Mouse (Mus musculus) hindbrain, embryonic 14.5 days (tissue): Measurements from ENCODE around the gene Tead1. TPM values are rescaled to one million over a fixed set of nuclear protein-coding genes. Genes with fewer than 3 reads are reported as not detected.

Experiments used
- ATAC-seq: fragments of 200-750 bp; cut with Nextera tagmentation; 2 replicates; pipeline ENCODE4 v1.8.0; 2017; ENCODE audit warnings: moderate number of reproducible peaks, mild to moderate bottlenecking, moderate TSS enrichment, moderate library complexity; ENCODE audit not compliant: low FRiP score
- DNase-seq: peaks from one replicate; pipeline ENCODE4 v3.0.0-alpha.2; 2015; ENCODE audit warnings: low spot score
- H3K27ac ChIP-seq: fragments of 300-500 bp; sonication (generic); 2 replicates; pipeline ENCODE4 v1.5.1; 2014; ENCODE audit warnings: mild to moderate bottlenecking, moderate library complexity
- H3K27me3 ChIP-seq: fragments of 300-500 bp; sonication (generic); 2 replicates; pipeline ENCODE4 v1.6.1; 2014; ENCODE audit warnings: mild to moderate bottlenecking, low read length, mixed read lengths; ENCODE audit not compliant: control insufficient read depth, insufficient read depth
- H3K36me3 ChIP-seq: fragments of 300-500 bp; sonication (generic); replicated peaks from 2 replicates; pipeline ENCODE4 v1.6.1; 2014; ENCODE audit not compliant: control insufficient read depth, insufficient read depth
- H3K4me1 ChIP-seq: fragments of 300-500 bp; sonication (generic); replicated peaks from 2 replicates; pipeline ENCODE4 v1.6.1; 2014; ENCODE audit warnings: antibody characterized with exemption, low read length, mixed read lengths; ENCODE audit not compliant: control insufficient read depth, insufficient read depth
- H3K4me2 ChIP-seq: fragments of 300-500 bp; sonication (generic); replicated peaks from 2 replicates; pipeline ENCODE4 v1.6.1; 2014; ENCODE audit warnings: mild to moderate bottlenecking, moderate library complexity
- H3K4me3 ChIP-seq: fragments of 300-500 bp; sonication (generic); replicated peaks from 2 replicates; pipeline ENCODE4 v1.5.1; 2014; ENCODE audit warnings: mild to moderate bottlenecking, low read length
- H3K9ac ChIP-seq: fragments of 300-500 bp; sonication (generic); 2 replicates; pipeline ENCODE4 v1.6.1; 2014
- H3K9me3 ChIP-seq: fragments of 300-500 bp; sonication (generic); 2 replicates; pipeline ENCODE4 v1.6.1; 2016; ENCODE audit warnings: low read length; ENCODE audit not compliant: control insufficient read depth
- WGBS: fragments of 180-500 bp; shearing (Covaris S2); extraction: QIAGEN DNeasy Blood & Tissue Kit; methylation state at CpG from one replicate; pipeline ENCODE4 v1.1.7; 2014; 5-methylcytosine and 5-hydroxymethylcytosine counted together
- polyA plus RNA-seq: library from polyadenylated mRNA; unstranded; fragments of >200 nt; fragmentation: Nextera tagmentation; extraction: Ambion mirVana; gene quantifications from 2 replicates; pipeline ENCODE4 v1.2.1, GENCODE M21; 2014

Gene Tead1
- polyA plus RNA-seq, 1 experiment from 2014 or later, result 16.0 TPM

- no peak overlapping the region for H3K4me2 ChIP-seq
- no peak overlapping the region for H3K4me3 ChIP-seq
- no peak overlapping the region for H3K9ac ChIP-seq
- peaks cover 42% of the 10 kb centered on the region for H3K4me1 ChIP-seq
- no peaks in the 10 kb centered on the region for H3K27me3 ChIP-seq
- ATAC-seq (no peak), DNase-seq (no peak)
- no peaks in the 10 kb centered on the region for H3K36me3 ChIP-seq
- WGBS, result 83% methylated on average over 4 of the region's 4 CpGs
- H3K27ac ChIP-seq, result no peak overlapping the region
- H3K9me3 ChIP-seq, result no peaks in the 10 kb centered on the region
These were observed 110.6 kb downstream of the Tead1 start for GRCm38 (mm10) chr7:112789693-112790092.

DNA sequence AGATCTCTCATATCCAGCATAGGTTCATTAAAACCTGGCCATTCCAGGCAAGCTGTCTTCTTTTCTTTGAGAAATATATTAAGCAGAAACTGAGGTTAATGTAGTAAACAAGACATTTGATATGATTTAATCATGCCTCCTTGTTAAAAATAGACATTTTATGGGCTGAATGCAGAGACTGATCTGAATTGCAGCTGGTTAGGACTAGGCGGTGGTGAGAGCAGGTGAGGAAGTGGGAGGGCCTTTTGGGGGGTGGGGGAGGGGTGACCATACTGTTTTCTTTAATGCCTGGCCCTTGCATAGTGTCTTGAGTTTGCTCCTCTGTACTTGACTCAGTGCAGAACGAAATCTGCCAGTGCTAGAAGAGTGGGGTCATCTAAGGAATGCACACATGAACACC is 111.2 kb downstream of the Tead1 start:
- Histone ChIP-seq H3K4me1 (peaks cover 42% of the 10 kb centered on the region), H3K9me3 (no peaks in the 10 kb centered on the region), H3K27me3 (no peaks in the 10 kb centered on the region), H3K4me3 (no peak overlapping the region), H3K27ac (no peak overlapping the region), H3K4me2 (no peak overlapping the region), H3K9ac (no peak overlapping the region), H3K36me3 (no peaks in the 10 kb centered on the region)
- WGBS, result 77% methylated on average over 2 of the region's 2 CpGs
- no peak for DNase-seq
- no peak for ATAC-seq

- 88% methylated on average over 6 of the region's 6 CpGs for WGBS
- no peak overlapping the region for H3K4me2 ChIP-seq
- ATAC-seq (no peak), DNase-seq (no peak)
- no peak overlapping the region for H3K27ac ChIP-seq
- H3K27me3 ChIP-seq, result no peaks in the 10 kb centered on the region
- H3K36me3 ChIP-seq, result no peaks in the 10 kb centered on the region
- no peak overlapping the region for H3K4me3 ChIP-seq
- H3K4me1 ChIP-seq, result peaks cover 29% of the 10 kb centered on the region
- H3K9me3 ChIP-seq, result no peaks in the 10 kb centered on the region
- no peak overlapping the region for H3K9ac ChIP-seq
These were observed 113.6 kb downstream of the Tead1 start for GRCm38 (mm10) chr7:112792679-112793078.

DNA sequence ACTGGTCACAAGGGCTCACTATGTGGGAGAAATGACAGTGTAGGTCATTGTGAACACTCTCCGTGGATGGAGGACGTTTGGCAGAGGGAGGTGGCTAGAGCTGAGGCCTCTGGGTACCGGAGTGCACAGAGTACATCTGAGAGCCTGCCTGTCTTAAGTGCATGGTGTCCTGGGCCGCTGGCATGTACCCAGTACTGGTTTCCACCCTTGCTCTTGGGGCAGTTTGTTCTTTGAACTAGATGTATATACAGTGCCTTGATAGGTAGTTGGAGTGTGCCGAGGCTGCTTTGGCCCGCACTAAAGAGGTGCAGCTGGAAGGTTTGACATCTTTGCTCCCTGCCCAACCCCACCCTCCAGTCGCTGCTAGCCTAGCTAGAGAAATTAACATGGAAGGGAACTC is 114.8 kb downstream of the Tead1 start:
- Histone ChIP-seq H3K9me3 (no peaks in the 10 kb centered on the region), H3K27me3 (no peaks in the 10 kb centered on the region), H3K4me3 (no peak overlapping the region), H3K27ac (no peak overlapping the region; the same call in 1 of the 2 replicates), H3K36me3 (no peaks in the 10 kb centered on the region), H3K4me2 (no peak overlapping the region), H3K4me1 (peaks cover 22% of the 10 kb centered on the region), H3K9ac (no peak overlapping the region)
- no peak for DNase-seq
- ATAC-seq, result no peak
- WGBS, result 49% methylated on average over 7 of the region's 7 CpGs

GRCm38 (mm10) chr7:112794481-112794880 is 115.4 kb downstream of the Tead1 start:
- ATAC-seq (0 out of 2 replicates have a peak, but pooled peaks have one; percentile 17), DNase-seq (no peak)
- Histone ChIP-seq H3K9me3 (no peaks in the 10 kb centered on the region), H3K4me1 (peaks cover 19% of the 10 kb centered on the region; the same call in 1 of the 2 replicates), H3K36me3 (no peaks in the 10 kb centered on the region), H3K27ac (no peak overlapping the region), H3K4me2 (no peak overlapping the region), H3K4me3 (no peak overlapping the region), H3K9ac (no peak overlapping the region), H3K27me3 (no peaks in the 10 kb centered on the region)
- WGBS, result 15% methylated on average over 2 of the region's 2 CpGs

DNA sequence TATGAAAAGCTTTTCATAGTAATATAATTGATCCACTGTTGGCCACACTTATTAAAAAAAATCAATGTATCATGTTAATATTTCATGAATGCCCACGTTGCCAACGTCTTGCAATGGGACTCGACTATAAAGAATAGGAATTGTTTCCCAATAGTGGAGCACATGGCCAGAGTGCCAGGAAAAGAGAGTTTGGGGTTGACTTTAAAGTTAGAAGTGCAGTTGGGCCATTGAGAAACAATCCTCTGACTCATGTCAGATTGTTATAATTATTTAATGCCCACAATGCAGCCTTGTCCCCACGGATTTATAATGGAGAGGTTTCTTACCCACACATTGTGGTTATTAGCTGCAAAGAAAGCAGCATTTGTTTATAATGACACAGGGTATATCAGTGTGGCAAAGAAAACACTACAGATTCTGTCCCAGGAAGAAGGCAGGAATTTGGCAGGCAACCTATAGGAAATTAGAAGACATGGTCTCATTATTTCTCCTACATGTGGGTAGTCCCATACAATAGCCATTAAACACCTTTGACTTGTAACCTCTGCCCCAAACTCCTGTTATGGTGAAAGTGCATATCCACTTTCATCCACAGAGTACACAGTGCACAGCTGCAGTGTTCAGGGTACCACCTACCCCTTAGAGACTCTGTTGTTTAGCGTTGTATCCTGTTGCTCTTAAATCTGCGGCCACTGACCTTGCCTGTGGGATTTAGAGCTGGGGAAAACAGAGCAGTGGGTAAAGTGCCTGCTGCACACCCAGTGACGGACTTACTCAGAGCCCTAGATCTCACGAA is 118.6 kb downstream of the Tead1 start:
- H3K4me3 ChIP-seq, result no peak overlapping the region
- 72% methylated on average over 8 of the region's 8 CpGs for WGBS
- peaks cover 24% of the 10 kb centered on the region; the same call in 1 of the 2 replicates for H3K4me1 ChIP-seq
- no peak overlapping the region for H3K9ac ChIP-seq
- no peak overlapping the region for H3K27ac ChIP-seq
- H3K9me3 ChIP-seq, result no peaks in the 10 kb centered on the region
- no peak overlapping the region for H3K4me2 ChIP-seq
- DNase-seq, result no peak
- H3K36me3 ChIP-seq, result no peaks in the 10 kb centered on the region
- ATAC-seq, result no peak
- H3K27me3 ChIP-seq, result no peaks in the 10 kb centered on the region

DNA sequence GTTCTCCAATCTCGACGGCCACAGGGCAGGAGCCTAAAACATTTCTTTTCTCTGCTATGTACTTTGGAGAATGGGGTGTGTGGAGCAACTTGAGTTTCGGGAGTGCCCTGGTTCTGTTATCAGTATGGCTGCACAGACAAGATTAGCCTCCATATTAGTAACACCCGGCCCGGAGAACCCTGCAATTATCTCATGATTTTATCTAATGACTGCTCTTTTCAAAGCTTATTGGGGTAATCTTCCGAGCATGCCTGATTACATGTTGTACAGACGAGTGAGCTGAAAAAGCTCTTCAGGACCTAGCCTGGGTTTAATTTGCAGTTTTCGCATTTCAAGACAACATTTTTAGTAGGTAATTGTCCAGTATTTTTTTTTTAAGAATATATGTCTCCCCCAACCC is 122.6 kb downstream of the Tead1 start:
- no peak overlapping the region for H3K4me2 ChIP-seq
- H3K4me1 ChIP-seq, result peaks cover 18% of the 10 kb centered on the region; the same call in 1 of the 2 replicates
- H3K36me3 ChIP-seq, result no peaks in the 10 kb centered on the region
- ATAC-seq (no peak), DNase-seq (no peak)
- 66% methylated on average over 8 of the region's 8 CpGs for WGBS
- no peak overlapping the region for H3K27ac ChIP-seq
- H3K9ac ChIP-seq, result no peak overlapping the region
- no peak overlapping the region for H3K4me3 ChIP-seq
- H3K27me3 ChIP-seq, result no peaks in the 10 kb centered on the region
- no peaks in the 10 kb centered on the region for H3K9me3 ChIP-seq

DNA sequence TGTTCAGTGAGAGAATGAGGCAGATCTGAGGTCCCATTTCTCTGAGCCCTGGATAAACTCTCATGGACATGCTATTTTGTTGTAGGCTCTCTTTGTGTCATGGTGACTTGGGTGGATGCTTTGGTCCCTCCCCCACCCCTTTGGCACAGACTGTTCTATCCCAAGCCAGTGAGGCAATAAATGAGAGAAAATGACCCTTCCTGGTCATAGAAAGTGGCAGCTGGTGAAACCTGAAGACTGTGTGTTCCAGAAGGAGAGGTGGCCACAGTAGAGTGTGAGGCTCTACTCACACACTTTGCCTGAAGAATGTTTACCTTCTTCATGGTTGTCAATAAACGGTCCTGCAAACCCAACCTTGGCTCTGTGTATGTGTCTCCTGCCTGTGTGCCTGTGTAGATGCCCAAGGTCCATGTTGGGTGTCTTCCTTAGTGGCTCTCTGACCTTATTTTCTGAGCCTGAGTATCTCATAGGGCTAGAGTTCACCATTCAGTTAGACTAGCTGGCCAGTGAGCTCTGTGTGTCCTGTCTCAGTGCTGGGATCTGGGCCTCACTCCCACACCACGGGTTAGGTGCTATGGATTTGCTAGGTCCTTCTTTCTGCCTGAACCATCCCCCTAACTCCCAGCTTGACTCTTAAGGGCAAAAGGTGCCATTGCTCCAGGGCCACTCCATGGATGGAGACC is 127.7 kb downstream of the Tead1 start:
- ATAC-seq (no peak), DNase-seq (no peak)
- H3K4me1 ChIP-seq, result peaks cover 18% of the 10 kb centered on the region
- H3K4me2 ChIP-seq, result peak overlapping the region; percentile 21
- H3K36me3 ChIP-seq, result no peaks in the 10 kb centered on the region
- peak overlapping the region; percentile 63; the same call in 1 of the 2 replicates for H3K27ac ChIP-seq
- no peaks in the 10 kb centered on the region for H3K27me3 ChIP-seq
- H3K9me3 ChIP-seq, result no peaks in the 10 kb centered on the region
- WGBS, result 44% methylated on average over 2 of the region's 2 CpGs
- H3K9ac ChIP-seq, result no peak overlapping the region
- no peak overlapping the region for H3K4me3 ChIP-seq

DNA sequence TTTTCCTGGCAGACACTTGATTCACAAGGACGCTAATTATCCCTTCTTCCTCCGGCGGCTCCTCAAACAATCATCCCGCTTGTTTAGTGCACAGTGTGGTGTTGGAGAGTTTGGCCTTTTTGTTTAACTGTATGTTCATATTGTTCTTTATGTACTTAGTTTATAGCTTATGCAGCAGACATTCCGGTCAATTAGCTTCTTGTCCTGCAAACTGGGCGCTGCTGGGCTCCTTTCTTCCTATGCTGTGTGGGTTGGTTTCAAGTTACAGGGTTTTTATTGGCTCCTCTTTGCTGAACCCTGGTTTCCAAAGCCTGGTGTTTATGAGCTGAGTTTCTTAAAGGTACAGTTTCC is 128.3 kb downstream of the Tead1 start:
- no peaks in the 10 kb centered on the region for H3K9me3 ChIP-seq
- H3K4me1 ChIP-seq, result peaks cover 18% of the 10 kb centered on the region; the same call in 1 of the 2 replicates
- no peak overlapping the region for H3K9ac ChIP-seq
- DNase-seq (peak; percentile 53), ATAC-seq (no peak)
- whole genome bisulfite sequencing, result 3% methylated on average over 6 of the region's 6 CpGs
- no peaks in the 10 kb centered on the region for H3K27me3 ChIP-seq
- peak overlapping the region; percentile 21 for H3K4me2 ChIP-seq
- H3K36me3 ChIP-seq, result no peaks in the 10 kb centered on the region
- peak overlapping the region; percentile 63; the same call in 1 of the 2 replicates for H3K27ac ChIP-seq
- H3K4me3 ChIP-seq, result no peak overlapping the region
